Mouse (Mus musculus) ES-E14 (cell line): ENCODE measurements around the gene Crlf1.

Source experiments
- CHD2 ChIP-seq: IDR thresholded peaks from 2 replicates; pipeline ENCODE4 v1.6.1; 2014; ENCODE audit warnings: mild to moderate bottlenecking, low read depth, low read length, inconsistent platforms
- HCFC1 ChIP-seq: IDR thresholded peaks from 2 replicates; pipeline ENCODE4 v1.6.1; 2012; ENCODE audit warnings: low read length, inconsistent platforms, borderline replicate concordance; ENCODE audit not compliant: insufficient read depth
- ZC3H11A ChIP-seq: IDR thresholded peaks from 2 replicates; pipeline ENCODE4 v1.6.1; 2012; ENCODE audit warnings: low read depth, mild to moderate bottlenecking, inconsistent platforms, low read length, borderline replicate concordance

DNA sequence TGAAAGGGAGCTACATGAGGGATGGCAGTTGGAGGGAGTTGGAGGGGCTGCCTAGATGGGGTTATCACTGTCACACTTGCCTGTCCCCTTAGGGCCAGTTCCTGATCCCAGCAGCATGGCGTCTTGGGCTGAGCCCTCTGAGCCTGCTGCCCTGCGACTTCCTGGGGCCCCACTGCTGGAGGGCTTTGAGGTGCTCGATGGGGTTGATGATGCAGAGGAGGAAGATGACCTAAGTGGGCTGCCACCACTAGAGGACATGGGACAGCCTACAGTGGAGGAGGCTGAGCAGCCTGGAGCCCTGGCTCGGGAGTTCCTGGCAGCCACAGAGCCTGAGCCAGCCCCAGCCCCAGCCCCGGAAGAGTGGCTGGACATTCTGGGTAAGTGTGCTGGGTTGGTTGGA, 36.3 kb downstream of the Crlf1 start:
- TF ChIP-seq HCFC1: no peak
- no peak for TF ChIP-seq ZC3H11A
- no peak for TF ChIP-seq CHD2
